Mouse (Mus musculus) stomach, embryonic 14.5 days (tissue): Measurements from ENCODE around the gene Ubqln1. TPM values are rescaled to one million over a fixed set of nuclear protein-coding genes. Genes with fewer than 3 reads are reported as not detected.
A peak's percentile ranks its signal among the peaks of the same experiment; 100 is the strongest.

ENCODE experiments used
- ATAC-seq: fragments of 200-750 bp; cut with Nextera tagmentation; 2 replicates; pipeline ENCODE4 v1.8.0; 2017; ENCODE audit warnings: low read depth, moderate TSS enrichment; ENCODE audit not compliant: insufficient number of reproducible peaks, insufficient read depth, low FRiP score
- H3K27ac ChIP-seq: fragments of 300-500 bp; sonication (generic); 2 replicates; pipeline ENCODE4 v1.5.1; 2014; ENCODE audit warnings: mild to moderate bottlenecking, low read length, moderate library complexity, mixed read lengths
- H3K27me3 ChIP-seq: fragments of 300-500 bp; sonication (generic); 2 replicates; pipeline ENCODE4 v1.6.1; 2014; ENCODE audit warnings: low read length, control low read depth, mixed read lengths; ENCODE audit not compliant: control insufficient read depth, insufficient read depth
- H3K36me3 ChIP-seq: fragments of 300-500 bp; sonication (generic); 2 replicates; pipeline ENCODE4 v1.6.1; 2014; ENCODE audit warnings: mild to moderate bottlenecking, control low read depth, low read length, moderate library complexity, mixed read lengths; ENCODE audit not compliant: control insufficient read depth, insufficient read depth
- H3K4me1 ChIP-seq: fragments of 300-500 bp; sonication (generic); 2 replicates; pipeline ENCODE4 v1.6.1; 2014; ENCODE audit warnings: low read length, control low read depth, mixed read lengths; ENCODE audit not compliant: control insufficient read depth, insufficient read depth
- H3K4me2 ChIP-seq: fragments of 300-500 bp; sonication (generic); replicated peaks from 2 replicates; pipeline ENCODE4 v1.6.1; 2014; ENCODE audit warnings: low read depth, low read length, control low read depth
- H3K4me3 ChIP-seq: fragments of 300-500 bp; sonication (generic); 2 replicates; pipeline ENCODE4 v1.5.1; 2014; ENCODE audit warnings: low read depth, low read length, control low read depth
- H3K9ac ChIP-seq: fragments of 300-500 bp; sonication (generic); replicated peaks from 2 replicates; pipeline ENCODE4 v1.6.1; 2014; ENCODE audit warnings: low read depth, mild to moderate bottlenecking, control low read depth, low read length, moderate library complexity, mixed read lengths
- H3K9me3 ChIP-seq: fragments of 300-500 bp; sonication (generic); 2 replicates; pipeline ENCODE4 v1.6.1; 2016; ENCODE audit warnings: low read depth, low read length, control low read depth; ENCODE audit not compliant: control insufficient read depth
- WGBS: fragments of 180-500 bp; shearing (Covaris S2); extraction: QIAGEN DNeasy Blood & Tissue Kit; methylation state at CpG from one replicate; pipeline ENCODE4 v1.1.7; 2014; 5-methylcytosine and 5-hydroxymethylcytosine counted together
- polyA plus RNA-seq: library from polyadenylated mRNA; unstranded; fragments of >200 nt; fragmentation: Nextera tagmentation; extraction: Ambion mirVana; gene quantifications from 2 replicates; pipeline ENCODE4 v1.2.1, GENCODE M21; 2014

The Ubqln1 gene
- 76.2 and 78.4 TPM in 2 replicates for polyA plus RNA-seq

DNA sequence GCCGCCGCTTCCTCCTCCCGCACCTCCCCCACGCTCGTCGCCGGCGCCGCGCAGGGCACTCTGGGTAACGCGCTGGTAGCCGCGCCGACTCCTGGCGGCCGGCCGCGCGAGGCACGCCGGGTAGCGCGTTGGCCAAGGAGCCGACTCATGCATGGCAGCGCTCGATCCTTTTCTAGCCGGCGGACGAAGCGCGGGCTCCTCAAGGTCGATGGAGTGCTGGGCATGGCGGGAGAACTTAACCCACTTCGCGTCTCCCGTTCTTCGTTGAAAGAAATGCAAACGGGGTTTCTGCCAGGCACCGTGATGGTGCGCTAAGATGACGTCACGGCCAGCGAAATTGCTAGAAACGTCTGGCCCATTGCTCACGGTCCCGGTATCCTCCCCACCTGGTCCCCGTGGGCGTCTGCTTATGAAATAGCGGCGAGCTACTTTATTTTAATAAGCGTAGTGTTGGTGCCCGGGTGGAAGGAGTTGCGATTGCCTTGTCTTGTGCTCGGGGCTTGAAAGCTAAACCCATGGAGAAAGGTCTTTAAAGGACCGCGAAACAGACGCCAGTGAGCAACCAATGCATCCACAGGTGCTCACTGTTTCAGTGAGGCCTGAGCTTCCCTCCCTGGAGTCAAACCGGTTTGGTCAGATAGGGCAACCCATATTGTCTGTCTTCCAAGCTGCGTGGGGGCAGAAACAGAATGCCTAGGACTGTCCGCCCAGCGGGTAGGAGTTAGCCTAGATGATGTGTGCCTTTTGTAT, at the start of gene Ubqln1:
TSS of gene Ubqln1 (minus strand) at position 62 of the 750 bp plus-strand sequence.
- no peaks in the 10 kb centered on the region for H3K27me3 ChIP-seq
- peaks cover 18% of the 10 kb centered on the region; the same call in 1 of the 2 replicates for H3K4me1 ChIP-seq
- peak within 1 kb of the TSS; percentile 85 for H3K27ac ChIP-seq
- peak within 1 kb of the TSS; percentile 88 for H3K4me2 ChIP-seq
- peak within 1 kb of the TSS; percentile 96 for H3K9ac ChIP-seq
- peak within 1 kb of the TSS; percentile 96 for H3K4me3 ChIP-seq
- H3K9me3 ChIP-seq = no peaks in the 10 kb centered on the region
- no peaks in the 10 kb centered on the region; the same call in 1 of the 2 replicates for H3K36me3 ChIP-seq
- peak; percentile 91 for ATAC-seq
- WGBS = 2% methylated on average over 62 of the region's 62 CpGs

- no peak for ATAC-seq
- H3K36me3 ChIP-seq = peaks cover 12% of the 10 kb centered on the region; the same call in 1 of the 2 replicates
- 88% methylated on average over 8 of the region's 8 CpGs for WGBS
- no peaks in the 10 kb centered on the region for H3K27me3 ChIP-seq
- H3K4me2 ChIP-seq = no peak overlapping the region
- H3K4me1 ChIP-seq = no peaks in the 10 kb centered on the region
- no peaks in the 10 kb centered on the region for H3K9me3 ChIP-seq
- no peak overlapping the region for H3K27ac ChIP-seq
- H3K9ac ChIP-seq = no peak overlapping the region
- no peak overlapping the region for H3K4me3 ChIP-seq
Observed at GRCm38 (mm10) chr13:58263546-58263945, 48.1 kb upstream of the Ubqln1 start.

DNA sequence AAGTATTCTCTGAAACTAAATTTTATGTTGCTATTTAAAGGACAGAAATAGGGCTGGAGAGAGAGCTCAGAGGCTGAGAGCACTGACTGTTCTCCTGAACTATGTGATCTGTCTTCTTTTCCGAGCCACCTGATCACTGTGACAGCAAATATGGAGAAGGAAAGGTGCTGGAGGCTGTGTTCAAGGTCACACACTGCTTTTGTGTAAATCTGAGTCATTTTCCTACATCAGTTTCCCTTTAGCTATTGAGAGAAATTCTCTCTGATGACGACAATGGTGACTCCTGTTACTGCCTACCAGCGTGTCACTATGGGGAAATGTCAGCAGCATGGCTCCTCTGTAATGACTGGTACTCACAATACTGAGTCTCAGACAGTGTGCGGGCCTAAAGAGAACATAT, 46.2 kb upstream of the Ubqln1 start:
- Histone ChIP-seq H3K4me1 (no peaks in the 10 kb centered on the region), H3K9ac (no peak overlapping the region), H3K27me3 (no peaks in the 10 kb centered on the region), H3K4me3 (no peak overlapping the region), H3K4me2 (no peak overlapping the region), H3K27ac (no peak overlapping the region), H3K36me3 (peaks cover 16% of the 10 kb centered on the region; the same call in 1 of the 2 replicates), H3K9me3 (no peaks in the 10 kb centered on the region)
- no peak for ATAC-seq
- 88% methylated on average over 4 of the region's 4 CpGs for WGBS

DNA sequence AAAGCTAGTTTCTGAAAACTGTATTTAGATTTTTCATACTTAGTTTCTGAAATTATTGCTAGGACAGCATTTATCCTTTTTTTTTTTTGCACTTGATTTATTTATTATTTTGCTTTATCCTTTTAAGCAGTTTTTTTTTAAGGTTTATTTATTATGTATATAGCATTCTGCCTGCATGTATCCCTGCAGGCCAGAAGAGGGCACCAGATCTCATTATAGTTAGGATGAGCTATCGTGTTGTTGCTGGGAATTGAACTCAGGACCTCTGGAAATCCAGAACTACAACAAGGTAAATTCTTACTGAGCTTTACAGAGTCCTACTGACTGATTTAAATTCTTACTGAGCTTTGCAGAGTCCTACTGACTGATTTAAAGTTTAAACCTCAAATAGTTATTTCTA, 37.8 kb upstream of the Ubqln1 start:
- no peaks in the 10 kb centered on the region for H3K27me3 ChIP-seq
- peaks cover 1% of the 10 kb centered on the region; the same call in 1 of the 2 replicates for H3K36me3 ChIP-seq
- H3K4me2 ChIP-seq = no peak overlapping the region
- no peaks in the 10 kb centered on the region for H3K9me3 ChIP-seq
- WGBS = 79% methylated on average over 1 of the region's 1 CpGs
- H3K27ac ChIP-seq = no peak overlapping the region
- no peaks in the 10 kb centered on the region for H3K4me1 ChIP-seq
- ATAC-seq = no peak
- no peak overlapping the region for H3K9ac ChIP-seq
- H3K4me3 ChIP-seq = no peak overlapping the region

DNA sequence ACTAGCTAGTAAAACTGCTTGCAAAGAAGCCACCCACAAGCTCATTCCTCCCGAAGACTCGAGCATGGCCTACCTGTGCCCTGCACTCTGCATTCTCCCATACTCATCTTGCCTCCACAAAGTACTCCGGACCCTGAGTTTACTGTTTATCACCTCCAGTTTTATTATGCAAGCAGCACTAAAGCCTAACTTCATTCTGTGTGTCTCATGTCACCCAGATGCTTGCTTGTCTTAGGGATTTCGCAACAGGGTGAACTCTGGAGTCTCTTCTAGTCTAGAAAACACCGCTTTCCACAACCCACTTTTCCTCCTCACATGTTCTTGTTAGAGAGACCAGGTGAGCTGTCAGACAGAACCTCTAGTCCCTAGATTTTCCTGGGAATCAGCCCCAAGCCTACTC, 33.5 kb upstream of the Ubqln1 start:
- no peak for ATAC-seq
- no peaks in the 10 kb centered on the region for H3K4me1 ChIP-seq
- H3K36me3 ChIP-seq = peaks cover 4% of the 10 kb centered on the region; the same call in 1 of the 2 replicates
- 95% methylated on average over 5 of the region's 5 CpGs for WGBS
- no peak overlapping the region for H3K9ac ChIP-seq
- no peak overlapping the region for H3K4me2 ChIP-seq
- no peak overlapping the region for H3K27ac ChIP-seq
- H3K9me3 ChIP-seq = no peaks in the 10 kb centered on the region
- H3K4me3 ChIP-seq = no peak overlapping the region
- no peaks in the 10 kb centered on the region for H3K27me3 ChIP-seq

GRCm38 (mm10) chr13:58236536-58236935, 21.1 kb upstream of the Ubqln1 start:
- no peaks in the 10 kb centered on the region for H3K27me3 ChIP-seq
- no peak overlapping the region for H3K4me2 ChIP-seq
- 92% methylated on average over 7 of the region's 7 CpGs for WGBS
- no peak overlapping the region for H3K9ac ChIP-seq
- no peak overlapping the region for H3K27ac ChIP-seq
- ATAC-seq = no peak
- peaks cover 6% of the 10 kb centered on the region; the same call in 1 of the 2 replicates for H3K36me3 ChIP-seq
- no peaks in the 10 kb centered on the region for H3K4me1 ChIP-seq
- no peak overlapping the region for H3K4me3 ChIP-seq
- H3K9me3 ChIP-seq = no peaks in the 10 kb centered on the region

GRCm38 (mm10) chr13:58232611-58233010, 17.2 kb upstream of the Ubqln1 start:
- no peak for ATAC-seq
- H3K9me3 ChIP-seq = no peaks in the 10 kb centered on the region
- H3K36me3 ChIP-seq = no peaks in the 10 kb centered on the region
- no peak overlapping the region for H3K4me2 ChIP-seq
- no peak overlapping the region for H3K27ac ChIP-seq
- H3K4me1 ChIP-seq = no peaks in the 10 kb centered on the region
- no peak overlapping the region for H3K4me3 ChIP-seq
- no peaks in the 10 kb centered on the region for H3K27me3 ChIP-seq
- H3K9ac ChIP-seq = no peak overlapping the region
- 53% methylated on average over 5 of the region's 5 CpGs for WGBS

DNA sequence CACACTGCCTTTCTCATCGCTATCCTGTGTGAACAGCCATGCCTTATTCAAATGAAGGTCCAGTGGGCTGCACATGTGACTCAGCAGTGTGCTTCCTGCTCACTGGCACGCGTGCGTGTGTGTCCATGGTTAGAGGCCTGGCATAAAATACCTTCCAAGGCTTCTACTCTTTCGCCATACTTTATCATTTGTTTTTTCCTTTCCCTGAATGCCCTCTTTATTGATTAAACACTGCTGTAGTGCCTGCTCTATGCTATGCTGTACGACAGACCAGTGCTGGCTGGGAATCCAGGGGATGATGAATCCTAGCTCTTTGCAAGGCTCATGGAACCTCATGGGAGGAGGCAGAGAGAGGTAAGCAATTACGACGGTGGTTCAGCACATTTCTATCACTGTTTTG, 16.6 kb upstream of the Ubqln1 start:
- Histone ChIP-seq H3K4me1 (no peaks in the 10 kb centered on the region), H3K27ac (no peak overlapping the region), H3K9ac (no peak overlapping the region), H3K27me3 (no peaks in the 10 kb centered on the region), H3K9me3 (no peaks in the 10 kb centered on the region), H3K36me3 (no peaks in the 10 kb centered on the region), H3K4me3 (no peak overlapping the region), H3K4me2 (no peak overlapping the region)
- no peak for ATAC-seq
- 89% methylated on average over 8 of the region's 8 CpGs for WGBS
